Mouse (Mus musculus) adrenal gland, postnatal 14 days (tissue): ENCODE results near the gene Pcgf2. TPM values are rescaled to one million over a fixed set of nuclear protein-coding genes. Genes with fewer than 3 reads are reported as not detected.
A peak's percentile ranks its signal among the peaks of the same experiment; 100 is the strongest.
"Not testable (repeated sequence)": the region's sequence is repeated elsewhere in the genome, so short reads cannot be mapped to it uniquely, and the experiment has no call there.

Experiments used
- DNase-seq: peaks from one replicate; pipeline ENCODE4 v3.0.0; 2021; ENCODE audit warnings: mixed read lengths
- total RNA-seq: library from RNA; stranded (reverse); gene quantifications from 2 replicates; pipeline ENCODE4 v1.2.3, GENCODE M21; 2021

Pcgf2 gene
- total RNA-seq, 1 experiment from 2014 or later: 28.1 TPM

- DNase-seq: no peak
Observed at GRCm38 (mm10) chr11:97668160-97668559, 32.1 kb downstream of the Pcgf2 start.

- no peak for DNase-seq
Observed at GRCm38 (mm10) chr11:97666794-97667193, 33.5 kb downstream of the Pcgf2 start.

DNA sequence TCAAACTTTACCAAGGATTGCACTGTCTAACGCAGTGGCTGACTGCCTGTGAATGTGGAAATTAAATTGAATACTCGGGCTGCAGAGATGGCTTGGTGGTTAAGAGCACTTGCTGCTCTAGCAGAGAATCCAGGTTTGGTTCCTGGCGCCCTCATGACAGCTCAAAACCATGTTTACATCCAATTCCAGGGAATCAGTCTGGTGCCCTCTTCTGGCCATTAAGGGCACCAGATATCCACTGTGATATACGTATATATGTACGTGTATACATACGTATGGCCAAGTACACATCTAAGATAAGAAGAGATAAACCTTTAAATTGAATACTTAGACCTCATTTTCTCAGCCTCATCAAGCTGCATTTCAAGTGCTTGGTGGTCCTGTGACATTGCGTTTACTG lies 34.1 kb downstream of the Pcgf2 start:
- no peak for DNase-seq

DNA sequence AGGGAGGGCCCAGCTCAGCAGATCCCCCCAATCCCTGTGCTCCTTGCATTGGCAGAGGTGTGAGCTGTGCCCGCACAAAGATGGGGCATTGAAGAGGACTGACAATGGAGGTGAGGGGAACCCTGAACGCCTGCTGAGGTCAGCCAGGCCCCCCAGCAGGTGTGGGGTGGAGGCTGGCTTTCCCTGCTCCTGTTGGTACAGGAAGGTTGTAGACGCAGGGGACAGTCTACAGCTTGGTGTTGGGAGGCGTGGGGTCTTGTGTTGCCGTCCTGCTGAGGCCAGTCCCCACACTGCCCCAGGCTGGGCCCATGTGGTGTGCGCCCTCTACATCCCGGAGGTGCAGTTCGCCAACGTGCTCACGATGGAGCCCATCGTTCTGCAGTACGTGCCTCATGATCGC lies 34.9 kb downstream of the Pcgf2 start:
- no peak for DNase-seq

- DNase-seq: no peak
Observed at GRCm38 (mm10) chr11:97664771-97665240, 35.5 kb downstream of the Pcgf2 start.

DNA sequence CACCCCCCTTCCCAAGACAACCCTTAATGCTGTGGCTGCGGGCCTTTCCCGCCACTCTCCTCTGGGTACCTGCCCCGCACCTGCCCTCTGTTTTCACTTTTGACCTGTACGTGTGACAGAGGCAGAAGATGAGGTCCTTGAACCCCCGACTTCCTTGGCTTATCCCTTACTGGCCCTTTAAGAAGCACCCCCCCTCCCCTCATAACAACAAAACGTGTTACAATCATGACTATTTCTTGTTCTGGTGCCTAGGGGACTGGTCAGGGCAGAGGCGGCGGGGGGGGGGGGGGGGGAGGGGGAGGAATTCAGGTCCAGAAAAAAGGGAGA lies 36.0 kb downstream of the Pcgf2 start:
- DNase-seq: no peak

GRCm38 (mm10) chr11:97663528-97664338 lies 36.6 kb downstream of the Pcgf2 start:
- DNase-seq: peak; percentile 69

GRCm38 (mm10) chr11:97662893-97663527 lies 37.3 kb downstream of the Pcgf2 start, which contains the start of gene Mllt6:
Gene Mllt6, plus strand, starts transcription at chr11:97663414.
- DNase-seq: peak; percentile 91

DNA sequence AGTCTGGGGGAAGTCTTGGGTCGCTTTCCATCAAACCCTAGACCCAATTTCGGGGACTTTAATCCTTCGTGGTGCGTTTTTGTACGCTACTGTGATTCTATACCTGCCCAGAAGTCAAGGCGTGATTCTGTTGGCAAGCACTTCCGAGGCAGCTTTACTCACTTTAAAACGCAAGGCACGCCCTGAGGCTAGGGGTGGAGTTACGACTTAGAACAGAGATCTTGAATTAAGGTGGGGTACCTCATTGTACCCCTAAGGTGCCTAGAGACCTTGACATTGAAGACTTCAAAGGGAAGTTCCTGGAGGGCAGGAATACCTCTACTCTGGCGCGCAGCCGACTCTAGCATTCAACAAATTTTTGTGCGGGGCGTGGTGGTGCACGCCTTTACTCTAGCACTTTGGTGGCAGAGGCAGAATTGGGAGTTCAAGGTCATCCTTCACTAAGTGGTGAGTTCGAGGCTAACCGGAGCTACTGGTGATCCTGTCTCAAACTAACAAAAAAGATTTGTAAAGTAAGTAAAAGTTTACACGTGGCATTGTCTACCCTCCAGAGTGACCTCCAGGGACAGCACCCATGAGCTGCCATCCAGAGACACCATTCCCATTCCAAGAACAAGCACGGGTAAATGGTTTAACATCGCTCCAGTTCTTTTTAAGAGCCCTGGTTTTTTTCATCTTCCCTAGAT lies 37.9 kb downstream of the Pcgf2 start:
- peak; percentile 63 for DNase-seq

- peak; percentile 85 for DNase-seq
Observed at GRCm38 (mm10) chr11:97661648-97662133, 38.6 kb downstream of the Pcgf2 start.

GRCm38 (mm10) chr11:97660734-97661647 lies 39.3 kb downstream of the Pcgf2 start:
- no peak for DNase-seq

GRCm38 (mm10) chr11:97659990-97660714 lies 40.1 kb downstream of the Pcgf2 start:
- peak; percentile 88 for DNase-seq

- DNase-seq: peak; percentile 51
Observed at GRCm38 (mm10) chr11:97659267-97659989, 40.9 kb downstream of the Pcgf2 start.

GRCm38 (mm10) chr11:97658751-97659266 lies 41.5 kb downstream of the Pcgf2 start:
- no peak for DNase-seq

DNA sequence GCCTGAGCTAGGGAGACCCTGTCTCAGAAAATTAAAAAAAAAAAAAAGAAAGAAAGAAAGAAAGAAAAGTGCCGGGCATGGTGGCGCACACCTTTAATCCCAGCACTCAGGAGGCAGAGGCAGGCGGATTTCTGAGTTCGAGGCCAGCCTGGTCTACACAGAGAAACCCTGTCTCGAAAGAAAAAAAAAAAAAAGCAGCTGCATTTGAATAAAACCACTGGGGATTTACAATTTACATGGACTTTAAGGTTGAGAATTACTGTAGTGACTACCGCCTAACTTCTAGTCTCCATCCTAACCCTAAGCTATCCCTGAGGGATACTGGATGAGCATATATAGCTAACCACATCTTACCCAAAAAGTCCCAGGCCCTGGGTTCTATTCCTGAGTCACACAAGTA lies 42.3 kb downstream of the Pcgf2 start:
- not testable (repeated sequence) for DNase-seq

- DNase-seq: peak; percentile 62
Observed at GRCm38 (mm10) chr11:97657184-97657945, 42.9 kb downstream of the Pcgf2 start.

DNA sequence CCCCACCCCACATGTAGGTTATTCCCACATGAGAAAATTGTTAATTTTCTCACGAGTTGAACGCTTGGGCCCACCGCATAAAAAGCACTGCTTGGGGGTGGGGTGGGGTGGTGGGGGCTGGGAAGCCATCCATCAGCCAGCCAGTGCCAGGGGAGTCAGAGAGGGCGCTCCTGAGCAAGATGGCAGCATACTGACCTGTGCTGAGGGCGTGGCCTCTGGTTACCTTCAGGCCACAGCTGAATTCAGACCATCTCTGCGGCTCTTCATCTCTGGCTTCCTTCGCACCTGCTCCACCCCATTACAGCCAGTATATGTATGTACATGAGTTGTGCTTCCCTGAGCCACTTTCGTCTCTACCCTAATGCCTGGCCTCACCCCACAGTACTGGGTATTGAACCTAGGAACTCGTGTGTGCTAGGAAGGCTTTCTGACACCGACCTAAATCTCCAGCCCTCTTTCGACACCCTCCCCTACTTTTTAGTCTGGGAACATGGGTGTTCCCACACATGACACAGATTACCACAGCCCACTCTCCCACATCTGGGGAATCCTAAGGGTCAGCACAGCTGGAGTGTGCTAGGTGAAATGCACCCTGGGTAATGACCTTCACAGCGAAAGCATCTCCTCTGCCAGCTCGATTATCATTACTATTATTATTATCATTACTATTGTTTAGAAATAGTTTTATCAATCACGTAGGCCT lies 43.9 kb downstream of the Pcgf2 start:
- DNase-seq: no peak

- DNase-seq: no peak
Observed at GRCm38 (mm10) chr11:97654210-97654609, 46.1 kb downstream of the Pcgf2 start.

- not testable (repeated sequence) for DNase-seq
Observed at GRCm38 (mm10) chr11:97653376-97653775, 46.9 kb downstream of the Pcgf2 start.
